Mouse (Mus musculus): Measurements from ENCODE around the gene Miga1. TPM values are rescaled to one million over a fixed set of nuclear protein-coding genes. Genes with fewer than 3 reads are reported as not detected.

Gene Miga1
- total RNA-seq, 1 experiment from 2014 or later = 10.8 TPM

- DNase-seq = no peak
Measured at GRCm38 (mm10) chr3:152245273-152245910, 94.8 kb downstream of the Miga1 start.

GRCm38 (mm10) chr3:152243304-152243703 lies 96.9 kb downstream of the Miga1 start:
- no peak for DNase-seq

DNA sequence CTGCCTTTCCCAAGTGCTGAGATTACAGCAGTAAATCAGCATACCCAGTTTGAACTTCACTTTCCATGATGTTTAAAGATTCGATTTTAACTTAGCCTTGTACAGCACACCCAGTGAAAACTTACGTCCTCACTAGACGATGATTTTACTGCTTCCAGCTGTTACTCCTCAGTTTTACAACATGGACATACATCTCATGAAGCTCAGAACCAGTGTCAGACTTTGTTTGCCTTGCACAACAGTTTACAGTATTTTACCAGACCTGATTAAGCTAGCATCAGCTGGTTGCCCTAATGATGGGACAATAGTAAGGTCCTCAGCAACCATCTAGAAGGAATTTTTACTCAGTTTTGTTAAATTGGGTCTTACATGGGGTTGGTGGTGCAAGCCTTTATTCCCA lies 99.1 kb downstream of the Miga1 start:
- DNase-seq = no peak

DNA sequence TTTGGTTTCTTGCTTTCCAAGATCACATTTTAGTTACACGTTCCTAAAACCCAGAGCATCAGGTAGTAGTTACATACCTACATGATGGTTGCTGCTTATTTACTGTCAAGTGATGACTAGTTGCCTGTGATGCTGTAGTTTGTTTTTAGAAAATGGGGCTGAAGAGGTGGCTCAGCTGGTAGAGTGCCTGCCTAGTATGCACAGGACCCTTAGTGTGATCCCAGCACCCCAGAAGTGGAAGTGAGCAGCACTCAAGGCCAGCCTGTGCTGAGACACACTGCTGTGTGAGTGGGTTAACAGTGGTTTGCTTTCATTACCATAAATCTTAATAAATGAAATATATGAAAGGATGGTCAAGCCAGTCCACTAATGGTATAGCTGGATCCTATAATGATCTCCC lies 100.6 kb downstream of the Miga1 start:
- no peak for DNase-seq

- no peak for DNase-seq
Measured at GRCm38 (mm10) chr3:152238836-152239235, 101.4 kb downstream of the Miga1 start.

GRCm38 (mm10) chr3:152235805-152236204 lies 104.4 kb downstream of the Miga1 start:
- no peak for DNase-seq

- DNase-seq = no peak
Measured at GRCm38 (mm10) chr3:152235238-152235637, 105.0 kb downstream of the Miga1 start.

DNA sequence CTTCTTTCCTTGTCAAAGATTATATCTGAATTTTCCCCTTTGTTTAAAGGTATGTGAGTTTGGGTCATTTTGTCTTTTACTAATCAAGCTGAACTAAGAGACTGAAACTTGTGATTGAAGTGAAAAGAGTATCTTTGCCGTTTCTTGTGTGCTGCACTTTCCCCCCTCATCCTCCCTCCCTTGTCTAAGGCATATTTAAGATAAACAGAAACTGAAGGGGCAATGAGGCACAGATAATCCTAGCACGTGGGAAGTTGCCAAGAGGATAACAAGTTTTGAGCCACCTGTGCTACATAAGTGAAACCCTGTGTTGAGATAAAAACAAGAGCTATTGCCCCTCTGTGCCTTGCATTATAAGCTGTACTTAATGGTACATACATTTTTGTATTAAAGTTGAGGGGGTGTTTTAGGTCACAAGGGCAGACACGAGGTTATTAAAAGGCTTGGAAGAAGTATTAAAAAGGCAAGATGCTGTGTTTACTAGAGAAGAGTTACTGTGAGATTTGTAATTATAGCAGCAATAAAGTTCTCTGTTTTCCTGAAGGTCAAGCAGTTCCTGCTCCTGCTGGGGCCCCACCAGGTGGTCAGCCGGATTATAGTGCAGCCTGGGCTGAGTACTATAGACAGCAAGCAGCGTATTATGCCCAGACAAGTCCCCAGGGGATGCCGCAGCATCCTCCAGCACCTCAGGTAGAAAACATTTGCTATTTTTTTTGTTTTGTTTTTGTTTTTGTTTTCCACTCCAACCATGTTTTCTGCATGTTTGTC lies 108.7 kb downstream of the Miga1 start:
- DNase-seq = no peak

DNA sequence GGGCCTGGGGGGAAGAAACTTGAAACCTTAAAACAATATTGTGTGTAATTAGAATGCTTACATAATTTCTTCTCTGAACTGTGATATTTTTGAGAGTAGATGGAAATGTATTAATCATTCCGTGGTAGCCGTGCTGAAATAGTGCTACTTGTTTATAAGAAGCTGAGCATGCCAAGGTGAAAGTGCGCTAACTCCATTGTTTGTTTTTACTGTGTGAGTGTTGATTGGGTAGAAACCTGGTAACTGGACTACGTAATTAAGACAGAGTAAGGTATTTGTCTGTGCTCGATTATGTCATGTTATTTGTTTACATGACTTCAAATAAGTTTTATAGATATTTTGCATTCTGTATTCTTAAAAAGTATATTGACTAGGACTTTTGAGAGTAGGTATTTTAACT lies 110.9 kb downstream of the Miga1 start:
- no peak for DNase-seq

DNA sequence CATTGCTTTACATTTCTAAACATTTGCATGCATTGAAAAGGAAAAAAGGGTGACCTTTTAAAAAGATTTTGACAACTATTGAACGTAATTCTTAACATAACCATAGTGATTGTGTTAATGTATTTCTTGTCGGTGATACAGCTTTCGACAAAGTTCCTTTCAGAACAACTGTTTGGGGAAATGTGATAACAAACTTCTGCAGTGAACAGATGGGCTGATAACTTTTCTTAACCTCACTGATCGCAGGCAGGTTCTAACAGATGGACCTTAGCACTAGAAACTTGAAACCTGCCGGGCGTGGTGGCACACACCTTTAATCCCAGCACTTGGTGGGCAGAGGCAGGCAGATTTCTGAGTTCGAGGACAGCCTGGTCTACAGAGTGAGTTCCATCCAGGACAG lies 111.4 kb downstream of the Miga1 start:
- DNase-seq = no peak

- DNase-seq = no peak
Measured at GRCm38 (mm10) chr3:152225906-152226305, 114.3 kb downstream of the Miga1 start.

- no peak for DNase-seq
Measured at GRCm38 (mm10) chr3:152224918-152225317, 115.3 kb downstream of the Miga1 start.

Other genes starting within 250 kb of the Miga1 start
- gene Gipc2, start 174.2 kb downstream of the Miga1 start, total RNA-seq (2021) = 1.1 TPM in 1 of 2 replicates, not detected in the other
- gene Dnajb4, start 130.1 kb downstream of the Miga1 start, total RNA-seq (2021) = 35.4 and 36.6 TPM in 2 replicates
- gene Fubp1, start 130.0 kb downstream of the Miga1 start, total RNA-seq (2021) = 157 and 210 TPM in 2 replicates
- 3.5 and 4.7 TPM in 2 replicates for gene Nexn, start 74.1 kb downstream of the Miga1 start, total RNA-seq (2021)
- gene Usp33, start 6.1 kb upstream of the Miga1 start, total RNA-seq (2021) = 121 and 126 TPM in 2 replicates
- 37.3 and 45.0 TPM in 2 replicates for gene Zzz3, start 55.1 kb upstream of the Miga1 start, total RNA-seq (2021)